Mouse (Mus musculus): ENCODE measurements around the gene Limk2.

GRCm38 (mm10) chr11:3451701-3452163 lies 42.7 kb upstream of the Limk2 start:
- TF ChIP-seq POLR2A (IDR thresholded peaks at IDR 0.05; ENCODE audit: borderline replicate concordance, low read depth, low read length) (no peak), CTCF (IDR thresholded peaks at IDR 0.05; ENCODE audit: low read depth, low read length) (no peak)
